Mouse (Mus musculus) neural tube, embryonic 14.5 days (tissue): ENCODE measurements around the gene Hspa1a. TPM values are rescaled to one million over a fixed set of nuclear protein-coding genes. Genes with fewer than 3 reads are reported as not detected.

Experiments
- polyA plus RNA-seq: library from polyadenylated mRNA; unstranded; fragments of >200 nt; fragmentation: Nextera tagmentation; extraction: Ambion mirVana; gene quantifications from 2 replicates; pipeline ENCODE4 v1.2.1, GENCODE M21; 2014

Hspa1a gene
- polyA plus RNA-seq, 1 experiment from 2014 or later, result 7.6 TPM

Other genes with a start within 250 kb of the Hspa1a start
- not detected in 2 replicates for gene C4b, start 228.3 kb downstream of the Hspa1a start, polyA plus RNA-seq
- gene Cyp21a1, start 167.6 kb downstream of the Hspa1a start, polyA plus RNA-seq, result not detected in 2 replicates
- gene Stk19, start 135.2 kb downstream of the Hspa1a start, polyA plus RNA-seq, result 30.5 and 37.7 TPM in 2 replicates
- gene Dxo, start 135.1 kb downstream of the Hspa1a start, polyA plus RNA-seq, result 59.4 and 67.7 TPM in 2 replicates
- gene Skiv2l, start 121.9 kb downstream of the Hspa1a start, polyA plus RNA-seq, result 46.2 and 57.7 TPM in 2 replicates
- gene Nelfe, start 121.8 kb downstream of the Hspa1a start, polyA plus RNA-seq, result 78.3 and 78.9 TPM in 2 replicates
- 1.3 and 2.0 TPM in 2 replicates for gene Cfb, start 109.6 kb downstream of the Hspa1a start, polyA plus RNA-seq
- 2.2 and 2.3 TPM in 2 replicates for gene Zbtb12, start 92.7 kb downstream of the Hspa1a start, polyA plus RNA-seq
- not detected in 2 replicates for gene Gm20547, start 90.1 kb downstream of the Hspa1a start, polyA plus RNA-seq
- gene C2, start 73.9 kb downstream of the Hspa1a start, polyA plus RNA-seq, result 1.5 and 2.1 TPM in 2 replicates
- 78.1 and 86.8 TPM in 2 replicates for gene Ehmt2, start 73.7 kb downstream of the Hspa1a start, polyA plus RNA-seq
- not detected in 2 replicates for gene Slc44a4, start 57.7 kb downstream of the Hspa1a start, polyA plus RNA-seq
- gene Neu1, start 40.9 kb downstream of the Hspa1a start, polyA plus RNA-seq, result 27.4 and 30.1 TPM in 2 replicates
- 0.27 and 0.35 TPM in 2 replicates for gene Hspa1b, start 12.9 kb downstream of the Hspa1a start, polyA plus RNA-seq
- not detected in 2 replicates for gene Gm20481, start 2.2 kb downstream of the Hspa1a start, polyA plus RNA-seq
- 1.6 and 2.8 TPM in 2 replicates for gene Hspa1l, start 547 bp upstream of the Hspa1a start, polyA plus RNA-seq
- 89.1 and 89.5 TPM in 2 replicates for gene Lsm2, start 9.7 kb upstream of the Hspa1a start, polyA plus RNA-seq
- gene Vars, start 28.8 kb upstream of the Hspa1a start, polyA plus RNA-seq, result 51.4 and 56.9 TPM in 2 replicates
- gene Vwa7, start 44.4 kb upstream of the Hspa1a start, polyA plus RNA-seq, result 0.11 and 0.15 TPM in 2 replicates
- 2.1 and 2.2 TPM in 2 replicates for gene Sapcd1, start 55.9 kb upstream of the Hspa1a start, polyA plus RNA-seq
- gene Msh5, start 74.6 kb upstream of the Hspa1a start, polyA plus RNA-seq, result 1.9 and 2.2 TPM in 2 replicates
- gene Clic1, start 77.8 kb upstream of the Hspa1a start, polyA plus RNA-seq, result 13.3 and 37.0 TPM in 2 replicates
- gene Ddah2, start 86.9 kb upstream of the Hspa1a start, polyA plus RNA-seq, result 269 and 303 TPM in 2 replicates
- gene Ly6g6c, start 93.2 kb upstream of the Hspa1a start, polyA plus RNA-seq, result not detected in 2 replicates
- gene Mpig6b, start 94.0 kb upstream of the Hspa1a start, polyA plus RNA-seq, result 0.12 and 0.15 TPM in 2 replicates
- 0.46 and 0.66 TPM in 2 replicates for gene Ly6g6e, start 104.7 kb upstream of the Hspa1a start, polyA plus RNA-seq
- 0.84 and 1.8 TPM in 2 replicates for gene Ly6g6d, start 105.9 kb upstream of the Hspa1a start, polyA plus RNA-seq
- gene Ly6g6f, start 113.5 kb upstream of the Hspa1a start, polyA plus RNA-seq, result 0.23 TPM in 1 of 2 replicates, not detected in the other
- 82.3 and 92.5 TPM in 2 replicates for gene Abhd16a, start 117.1 kb upstream of the Hspa1a start, polyA plus RNA-seq
- not detected in 2 replicates for gene Ly6g5c, start 136.1 kb upstream of the Hspa1a start, polyA plus RNA-seq
- gene Ly6g5b, start 143.3 kb upstream of the Hspa1a start, polyA plus RNA-seq, result 0.52 and 0.92 TPM in 2 replicates
- gene Gpank1, start 149.3 kb upstream of the Hspa1a start, polyA plus RNA-seq, result 22.2 and 23.7 TPM in 2 replicates
- gene Csnk2b, start 149.9 kb upstream of the Hspa1a start, polyA plus RNA-seq, result 361 and 363 TPM in 2 replicates
- 8.1 and 9.7 TPM in 2 replicates for gene D17H6S53E, start 154.2 kb upstream of the Hspa1a start, polyA plus RNA-seq
- gene Apom, start 159.9 kb upstream of the Hspa1a start, polyA plus RNA-seq, result 0.75 and 0.89 TPM in 2 replicates
- gene Bag6, start 163.0 kb upstream of the Hspa1a start, polyA plus RNA-seq, result 88.3 and 102 TPM in 2 replicates
- gene Prrc2a, start 192.7 kb upstream of the Hspa1a start, polyA plus RNA-seq, result 181 and 195 TPM in 2 replicates
- gene Aif1, start 203.9 kb upstream of the Hspa1a start, polyA plus RNA-seq, result 6.7 and 10.7 TPM in 2 replicates
- gene Lst1, start 216.3 kb upstream of the Hspa1a start, polyA plus RNA-seq, result 3.7 and 8.8 TPM in 2 replicates
- gene Ltb, start 222.3 kb upstream of the Hspa1a start, polyA plus RNA-seq, result 0.31 and 0.62 TPM in 2 replicates
- gene Tnf, start 229.9 kb upstream of the Hspa1a start, polyA plus RNA-seq, result not detected in 2 replicates
- 0.24 and 0.26 TPM in 2 replicates for gene Lta, start 233.2 kb upstream of the Hspa1a start, polyA plus RNA-seq
- gene Gm16181, start 248.7 kb upstream of the Hspa1a start, polyA plus RNA-seq, result 0.44 TPM in 1 of 2 replicates, not detected in the other